Mouse (Mus musculus): Measurements from ENCODE around the gene Slc37a1.

The Slc37a1 gene

GRCm38 (mm10) chr17:31286492-31286891 is at the start of gene Slc37a1:
TSS of gene Slc37a1 (plus strand) at chr17:31286792.
- DNase-seq = no peak

GRCm38 (mm10) chr17:31238234-31239020 is 48.2 kb upstream of the Slc37a1 start:
- DNase-seq = no peak

- no peak for DNase-seq
These were observed 45.4 kb upstream of the Slc37a1 start for GRCm38 (mm10) chr17:31241156-31241555.

- DNase-seq = no peak
These were observed 43.8 kb upstream of the Slc37a1 start for GRCm38 (mm10) chr17:31242764-31243163.

- no peak for DNase-seq
These were observed 41.3 kb upstream of the Slc37a1 start for GRCm38 (mm10) chr17:31245321-31245720.

GRCm38 (mm10) chr17:31247144-31247543 is 39.4 kb upstream of the Slc37a1 start:
- DNase-seq = no peak

GRCm38 (mm10) chr17:31253951-31254350 is 32.6 kb upstream of the Slc37a1 start:
- DNase-seq = no peak

DNA sequence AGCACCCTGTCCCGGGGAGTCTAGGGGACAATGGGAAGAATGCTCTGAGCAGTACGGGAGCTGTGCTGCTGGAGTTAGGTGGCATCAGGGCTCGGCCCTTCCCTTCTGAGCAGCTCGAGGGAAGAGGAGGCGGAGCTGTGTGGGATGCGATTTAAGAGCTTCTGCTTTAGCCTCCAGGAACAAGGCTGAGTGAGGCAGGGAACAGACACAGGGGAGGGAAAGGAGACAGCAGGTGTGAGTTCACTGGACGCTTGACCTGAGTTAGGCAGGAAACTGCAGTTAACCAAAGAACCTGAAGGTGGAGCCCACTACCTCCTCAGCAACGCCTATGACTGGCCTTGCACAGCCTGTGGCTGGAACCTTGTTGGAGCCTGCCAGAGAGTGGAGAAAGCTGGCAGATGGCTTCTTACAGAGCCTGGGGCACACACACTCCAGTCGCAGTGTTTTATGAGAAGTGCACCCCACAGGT is 32.1 kb upstream of the Slc37a1 start:
- DNase-seq = peak; percentile 57 to 67

DNA sequence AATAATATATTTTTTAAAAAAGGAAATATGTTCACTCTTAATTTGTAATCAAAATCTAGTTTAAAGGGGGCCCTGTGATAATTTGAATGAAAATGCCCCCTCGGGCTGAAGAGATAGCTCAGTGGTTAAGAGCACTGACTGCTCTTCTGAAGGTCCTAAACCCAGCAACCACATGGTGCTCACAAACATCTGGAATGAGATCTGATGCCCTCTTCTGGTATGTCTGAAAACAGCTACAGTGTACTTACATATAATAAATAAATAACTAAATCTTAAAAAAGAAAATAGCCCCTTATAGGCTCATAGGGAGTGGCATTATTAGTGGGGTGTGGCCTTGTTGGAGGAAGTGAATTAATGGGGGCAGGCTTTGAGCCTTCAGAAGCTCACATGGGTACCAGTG is 29.4 kb upstream of the Slc37a1 start:
- no peak for DNase-seq

DNA sequence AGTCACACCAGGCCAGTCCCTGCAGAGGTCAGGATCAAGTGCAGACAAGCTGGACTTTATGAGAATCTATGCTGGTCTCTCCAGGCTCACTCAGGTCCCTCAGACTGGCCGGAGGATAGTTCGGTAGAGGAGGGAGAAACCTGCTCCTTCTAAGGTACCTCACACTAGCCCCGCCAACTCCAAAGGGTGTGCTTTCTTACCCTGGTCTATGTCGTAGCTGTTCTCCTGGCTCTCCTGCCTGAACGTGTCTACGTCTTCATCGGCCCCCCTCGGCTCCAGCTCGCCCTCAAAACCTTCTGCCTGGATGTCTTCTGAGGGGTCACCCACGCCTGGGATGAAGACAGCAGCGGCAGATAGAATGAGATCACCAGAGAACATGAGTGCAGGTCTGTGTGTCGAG is 28.7 kb upstream of the Slc37a1 start:
- no peak for DNase-seq

DNA sequence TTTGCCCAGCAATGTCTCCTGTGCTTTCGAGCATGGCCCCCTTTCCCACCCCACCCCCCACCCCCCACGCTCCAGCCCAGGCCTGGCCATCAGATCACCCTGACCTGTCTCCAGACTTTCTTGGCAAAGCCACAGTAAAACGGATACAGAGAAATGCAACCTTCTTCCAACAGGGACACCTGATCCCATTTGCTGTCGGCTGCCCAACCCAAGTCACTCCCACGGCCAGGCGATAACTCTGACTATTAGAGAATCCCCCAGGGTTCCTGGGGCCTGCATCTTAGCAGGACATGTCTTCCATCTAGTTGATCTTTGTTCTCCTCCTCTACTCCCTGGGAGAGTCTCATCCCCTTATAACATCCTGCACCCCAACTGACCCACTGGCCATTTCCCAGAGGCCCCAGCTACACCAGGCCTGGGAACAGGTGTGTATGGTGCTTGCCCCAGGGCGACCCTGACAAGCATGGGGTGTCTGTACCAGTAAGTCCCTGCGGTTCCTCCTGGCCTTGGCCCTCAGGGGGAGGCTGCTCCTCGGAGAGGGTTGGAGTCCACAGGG is 28.2 kb upstream of the Slc37a1 start:
- no peak for DNase-seq

DNA sequence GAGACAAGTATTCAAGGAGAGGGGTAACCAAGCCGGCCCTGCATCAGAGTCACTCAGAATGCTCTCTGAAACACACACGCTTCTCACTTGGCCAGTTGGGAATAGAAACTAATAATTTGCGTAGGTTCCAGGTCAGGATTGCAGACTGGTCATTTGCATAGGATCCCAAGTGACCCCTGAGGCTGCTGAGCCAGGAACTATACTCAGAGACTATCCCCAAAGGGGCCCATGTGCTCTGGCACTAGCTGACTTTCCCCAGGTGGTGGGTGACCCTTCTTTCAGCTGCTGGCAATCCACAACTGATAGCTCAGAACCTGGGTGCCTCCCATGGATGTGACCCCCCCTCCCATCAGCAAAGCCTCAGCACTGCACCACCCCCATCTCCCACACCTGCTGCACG is 27.4 kb upstream of the Slc37a1 start:
- no peak for DNase-seq

DNA sequence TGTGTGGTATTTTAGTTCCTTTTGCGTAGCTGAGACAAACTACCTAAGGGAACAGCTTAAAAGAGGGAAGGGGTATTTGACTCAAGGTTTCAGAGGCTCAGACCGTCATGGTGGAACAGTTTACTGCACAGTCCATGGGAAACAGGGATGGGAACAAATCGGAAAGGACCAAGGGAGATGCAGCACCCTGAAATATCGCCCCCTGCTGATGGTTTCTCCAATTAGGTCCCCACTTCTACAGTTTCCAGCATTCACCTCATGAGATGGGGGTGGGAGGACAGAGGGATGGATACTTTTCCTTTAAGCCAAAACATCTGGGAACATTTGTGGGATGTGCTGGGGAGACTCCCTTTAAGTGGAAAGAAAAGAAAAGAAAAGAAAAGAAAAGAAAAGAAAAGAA is 26.8 kb upstream of the Slc37a1 start:
- DNase-seq = no peak

- DNase-seq = no peak
These were observed 26.2 kb upstream of the Slc37a1 start for GRCm38 (mm10) chr17:31260430-31260829.

DNA sequence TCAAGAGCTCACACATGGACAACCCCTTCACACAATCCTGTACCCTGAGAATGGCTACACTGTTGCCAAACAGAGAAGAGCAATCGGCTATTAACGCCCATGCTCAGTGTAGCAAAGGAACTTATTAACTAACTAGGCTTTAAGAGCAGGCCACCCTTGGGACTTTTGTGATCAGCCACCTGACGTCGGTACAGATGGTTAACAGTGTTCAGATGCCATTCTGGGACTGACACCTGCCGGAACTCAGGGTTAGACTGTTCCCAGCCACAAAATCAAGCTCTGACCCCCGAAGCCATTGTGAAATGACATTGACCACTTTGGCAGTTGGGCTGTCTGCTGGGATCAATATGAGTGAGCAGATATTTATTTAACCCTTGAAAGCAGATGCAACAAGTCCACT is 25.2 kb upstream of the Slc37a1 start:
- DNase-seq = no peak

GRCm38 (mm10) chr17:31262715-31263114 is 23.9 kb upstream of the Slc37a1 start:
- no peak for DNase-seq

DNA sequence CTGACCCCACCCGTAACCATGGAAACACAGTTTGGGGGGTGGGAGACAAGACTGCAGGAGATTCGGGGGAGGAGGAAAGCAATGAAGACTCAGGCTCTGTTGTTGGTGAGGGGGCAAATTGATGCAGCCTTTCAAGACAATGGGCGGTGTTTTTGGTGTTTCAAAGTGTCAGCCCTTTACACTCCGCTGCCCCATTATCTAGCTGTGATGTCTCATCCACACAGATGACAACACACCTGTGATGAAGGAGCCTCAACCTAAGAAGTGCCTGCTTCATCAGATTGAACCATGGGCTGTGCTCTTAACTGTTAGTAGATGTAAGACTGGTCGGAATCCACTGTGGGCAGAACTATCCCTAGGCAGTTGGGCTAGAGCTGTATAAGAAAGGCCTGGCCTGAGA is 22.8 kb upstream of the Slc37a1 start:
- DNase-seq = no peak

- DNase-seq = no peak
These were observed 22.2 kb upstream of the Slc37a1 start for GRCm38 (mm10) chr17:31264372-31264771.

GRCm38 (mm10) chr17:31265171-31265572 is 21.4 kb upstream of the Slc37a1 start:
- no peak for DNase-seq

DNA sequence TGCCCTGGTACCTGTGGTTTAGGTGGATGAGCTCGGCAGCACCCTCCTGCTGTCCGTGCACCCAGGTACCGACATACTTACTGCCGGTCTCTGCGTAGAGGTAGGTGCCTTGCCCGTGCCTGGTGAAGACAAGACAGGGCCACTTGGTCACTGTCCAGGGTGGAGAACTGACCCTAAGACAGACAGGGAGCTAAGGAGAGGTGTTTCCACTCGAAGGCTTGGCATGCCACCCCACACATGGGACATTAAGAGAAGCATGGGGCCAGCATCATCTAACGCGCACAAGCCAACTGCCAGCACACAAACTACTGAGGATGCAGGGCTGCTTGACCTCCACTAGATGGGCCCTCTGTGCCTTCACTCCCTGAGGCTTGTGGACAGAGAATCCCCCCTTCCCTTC is 20.8 kb upstream of the Slc37a1 start:
- DNase-seq = no peak

- no peak for DNase-seq
These were observed 20.2 kb upstream of the Slc37a1 start for GRCm38 (mm10) chr17:31266321-31266950.

- DNase-seq = no peak
These were observed 19.5 kb upstream of the Slc37a1 start for GRCm38 (mm10) chr17:31267138-31267537.

DNA sequence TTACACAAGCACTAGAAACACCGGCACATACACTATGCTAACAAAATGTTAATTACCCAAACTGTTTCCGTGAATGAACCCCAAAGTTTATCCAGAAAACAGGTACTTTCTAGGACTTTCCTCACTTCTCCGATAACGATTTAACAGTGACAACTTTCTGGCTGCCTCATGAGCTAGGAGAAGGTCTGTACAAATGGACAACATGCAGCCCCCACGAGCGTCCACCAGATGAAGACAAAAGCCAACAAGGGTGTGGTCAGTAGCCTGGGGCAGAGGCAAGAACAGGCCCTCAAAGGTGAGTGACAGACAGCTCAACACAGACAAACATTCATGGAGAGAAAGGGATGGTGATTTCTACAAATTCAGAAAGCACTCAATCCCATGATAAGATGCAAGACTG is 19.0 kb upstream of the Slc37a1 start:
- no peak for DNase-seq

DNA sequence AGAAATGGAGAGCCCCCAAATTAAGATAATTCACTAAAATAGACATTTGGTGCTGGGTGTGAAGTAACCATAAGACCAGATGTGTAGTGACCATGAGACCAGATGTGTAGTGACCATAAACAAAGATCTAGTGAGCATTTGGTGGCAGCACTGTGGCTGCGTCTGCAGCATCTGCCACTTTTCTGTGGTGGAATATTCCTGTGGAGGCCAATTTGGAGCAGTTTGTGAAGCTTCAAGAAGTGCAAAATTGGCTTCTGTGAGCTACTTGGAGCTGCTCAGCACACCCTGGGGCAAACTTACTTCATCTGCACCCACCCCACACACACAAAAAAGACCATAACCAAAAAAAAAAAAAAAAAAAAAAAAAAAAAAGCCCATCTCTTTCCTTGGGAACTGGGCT is 18.6 kb upstream of the Slc37a1 start:
- no peak for DNase-seq

Measured in thymus, adult 18-20 months (tissue).